Mouse (Mus musculus) midbrain, embryonic 10.5 days (tissue): Measurements from ENCODE around the gene Gnat2. TPM values are rescaled to one million over a fixed set of nuclear protein-coding genes. Genes with fewer than 3 reads are reported as not detected.
A peak's percentile ranks its signal among the peaks of the same experiment; 100 is the strongest.

Source experiments
- DNase-seq: peaks from one replicate; pipeline ENCODE4 v3.0.0-alpha.2; 2017; ENCODE audit warnings: low spot score
- H3K27ac ChIP-seq: fragments of 300-500 bp; sonication (generic); replicated peaks from 2 replicates; pipeline ENCODE4 v1.5.1; 2016; ENCODE audit warnings: mild to moderate bottlenecking
- H3K27me3 ChIP-seq: fragments of 300-500 bp; sonication (generic); 2 replicates; pipeline ENCODE4 v1.6.1; 2016; ENCODE audit warnings: low read depth, mild to moderate bottlenecking; ENCODE audit not compliant: poor library complexity, severe bottlenecking
- H3K36me3 ChIP-seq: fragments of 300-500 bp; sonication (generic); 2 replicates; pipeline ENCODE4 v1.6.1; 2016; ENCODE audit warnings: mild to moderate bottlenecking, moderate library complexity
- H3K4me1 ChIP-seq: fragments of 300-500 bp; sonication (generic); 2 replicates; pipeline ENCODE4 v1.6.1; 2016
- H3K4me3 ChIP-seq: fragments of 300-500 bp; sonication (generic); 2 replicates; pipeline ENCODE4 v1.5.1; 2016; ENCODE audit warnings: mild to moderate bottlenecking, moderate library complexity
- H3K9me3 ChIP-seq: fragments of 300-500 bp; sonication (generic); replicated peaks from 2 replicates; pipeline ENCODE4 v1.6.1; 2016; ENCODE audit warnings: mild to moderate bottlenecking
- WGBS: fragments of 180-500 bp; shearing (Covaris S2); methylation state at CpG from one replicate; pipeline ENCODE4 v1.1.7; 2016; 5-methylcytosine and 5-hydroxymethylcytosine counted together
- polyA plus RNA-seq: library from polyadenylated mRNA; unstranded; fragments of >200 nt; fragmentation: Nextera tagmentation; extraction: Ambion mirVana; gene quantifications from 2 replicates; pipeline ENCODE4 v1.2.1, GENCODE M21; 2016

Gene Gnat2
- polyA plus RNA-seq, 1 experiment from 2014 or later = 1.5 TPM

GRCm38 (mm10) chr3:108087329-108087728, 5.3 kb upstream of the Gnat2 start:
- Histone ChIP-seq H3K27me3 (peaks cover 27% of the 10 kb centered on the region), H3K27ac (no peak overlapping the region), H3K9me3 (no peaks in the 10 kb centered on the region), H3K36me3 (no peaks in the 10 kb centered on the region), H3K4me1 (peaks cover 63% of the 10 kb centered on the region), H3K4me3 (no peak overlapping the region; the same call in 1 of the 2 replicates)
- WGBS = 80% methylated on average over 3 of the region's 3 CpGs
- DNase-seq = no peak

GRCm38 (mm10) chr3:108088842-108089380, 3.7 kb upstream of the Gnat2 start:
- H3K27me3 ChIP-seq = peaks cover 27% of the 10 kb centered on the region
- peaks cover 58% of the 10 kb centered on the region for H3K4me1 ChIP-seq
- no peaks in the 10 kb centered on the region for H3K36me3 ChIP-seq
- H3K4me3 ChIP-seq = no peak overlapping the region
- no peak for DNase-seq
- H3K27ac ChIP-seq = no peak overlapping the region
- no peaks in the 10 kb centered on the region for H3K9me3 ChIP-seq
- WGBS = 47% methylated on average over 5 of the region's 5 CpGs

GRCm38 (mm10) chr3:108089916-108090315, 2.7 kb upstream of the Gnat2 start:
- H3K27ac ChIP-seq = no peak overlapping the region
- no peaks in the 10 kb centered on the region for H3K36me3 ChIP-seq
- no peak for DNase-seq
- peaks cover 27% of the 10 kb centered on the region for H3K27me3 ChIP-seq
- no peaks in the 10 kb centered on the region for H3K9me3 ChIP-seq
- 56% methylated on average over 2 of the region's 2 CpGs for WGBS
- peaks cover 53% of the 10 kb centered on the region for H3K4me1 ChIP-seq
- no peak overlapping the region for H3K4me3 ChIP-seq

- peaks cover 47% of the 10 kb centered on the region for H3K4me1 ChIP-seq
- no peaks in the 10 kb centered on the region for H3K9me3 ChIP-seq
- H3K36me3 ChIP-seq = no peaks in the 10 kb centered on the region
- no peak for DNase-seq
- no peak overlapping the region for H3K4me3 ChIP-seq
- 88% methylated on average over 2 of the region's 2 CpGs for WGBS
- H3K27me3 ChIP-seq = peaks cover 27% of the 10 kb centered on the region
- H3K27ac ChIP-seq = no peak overlapping the region
These were observed 2.0 kb upstream of the Gnat2 start for GRCm38 (mm10) chr3:108090561-108090960.

- H3K9me3 ChIP-seq = no peaks in the 10 kb centered on the region
- H3K4me3 ChIP-seq = no peak overlapping the region
- H3K36me3 ChIP-seq = no peaks in the 10 kb centered on the region
- no peak for DNase-seq
- 80% methylated on average over 6 of the region's 6 CpGs for WGBS
- H3K27me3 ChIP-seq = peaks cover 27% of the 10 kb centered on the region
- peaks cover 32% of the 10 kb centered on the region for H3K4me1 ChIP-seq
- H3K27ac ChIP-seq = no peak overlapping the region
These were observed 559 bp upstream of the Gnat2 start for GRCm38 (mm10) chr3:108092030-108092429.

GRCm38 (mm10) chr3:108093306-108093705, 717 bp downstream of the Gnat2 start:
- Histone ChIP-seq H3K27me3 (peaks cover 22% of the 10 kb centered on the region; the same call in 1 of the 2 replicates), H3K27ac (no peak overlapping the region), H3K9me3 (no peaks in the 10 kb centered on the region), H3K36me3 (no peaks in the 10 kb centered on the region), H3K4me3 (no peak overlapping the region), H3K4me1 (peaks cover 28% of the 10 kb centered on the region)
- 58% methylated on average over 6 of the region's 6 CpGs for WGBS
- no peak for DNase-seq

- Histone ChIP-seq H3K4me1 (peaks cover 22% of the 10 kb centered on the region), H3K9me3 (no peaks in the 10 kb centered on the region), H3K27me3 (peaks cover 17% of the 10 kb centered on the region; the same call in 1 of the 2 replicates), H3K27ac (no peak overlapping the region), H3K4me3 (no peak overlapping the region), H3K36me3 (no peaks in the 10 kb centered on the region)
- WGBS = 68% methylated on average over 1 of the region's 1 CpGs
- no peak for DNase-seq
These were observed 1.6 kb downstream of the Gnat2 start for GRCm38 (mm10) chr3:108094146-108094545.

GRCm38 (mm10) chr3:108094976-108095760, 2.6 kb downstream of the Gnat2 start:
- 94% methylated on average over 12 of the region's 12 CpGs for WGBS
- Histone ChIP-seq H3K9me3 (no peaks in the 10 kb centered on the region), H3K27ac (no peak overlapping the region), H3K36me3 (no peaks in the 10 kb centered on the region), H3K4me1 (peaks cover 16% of the 10 kb centered on the region), H3K27me3 (0 out of 2 replicates have a peak, but pooled peaks cover 7% of the 10 kb centered on the region), H3K4me3 (no peak overlapping the region)
- DNase-seq = no peak

GRCm38 (mm10) chr3:108096226-108096625, 3.6 kb downstream of the Gnat2 start:
- Histone ChIP-seq H3K4me3 (no peak overlapping the region), H3K4me1 (peaks cover 16% of the 10 kb centered on the region), H3K27ac (0 out of 2 replicates have a peak overlapping the region, but pooled peaks have one; percentile 33), H3K27me3 (0 out of 2 replicates have a peak, but pooled peaks cover 5% of the 10 kb centered on the region), H3K36me3 (no peaks in the 10 kb centered on the region), H3K9me3 (no peaks in the 10 kb centered on the region)
- WGBS = 77% methylated on average over 8 of the region's 8 CpGs
- DNase-seq = no peak

GRCm38 (mm10) chr3:108096726-108097125, 4.1 kb downstream of the Gnat2 start:
- WGBS = 91% methylated on average over 10 of the region's 10 CpGs
- H3K36me3 ChIP-seq = no peaks in the 10 kb centered on the region
- peak overlapping the region; percentile 46; the same call in 1 of the 2 replicates for H3K27ac ChIP-seq
- peaks cover 16% of the 10 kb centered on the region for H3K4me1 ChIP-seq
- 0 out of 2 replicates have a peak, but pooled peaks cover 4% of the 10 kb centered on the region for H3K27me3 ChIP-seq
- no peak for DNase-seq
- H3K9me3 ChIP-seq = no peaks in the 10 kb centered on the region
- no peak overlapping the region for H3K4me3 ChIP-seq

- Histone ChIP-seq H3K27ac (no peak overlapping the region), H3K27me3 (no peaks in the 10 kb centered on the region), H3K36me3 (no peaks in the 10 kb centered on the region), H3K4me3 (no peak overlapping the region), H3K9me3 (no peaks in the 10 kb centered on the region), H3K4me1 (peaks cover 16% of the 10 kb centered on the region)
- WGBS = 90% methylated on average over 8 of the region's 8 CpGs
- no peak for DNase-seq
These were observed 5.1 kb downstream of the Gnat2 start for GRCm38 (mm10) chr3:108097656-108098055.

GRCm38 (mm10) chr3:108098316-108098715, 5.7 kb downstream of the Gnat2 start:
- Histone ChIP-seq H3K27me3 (no peaks in the 10 kb centered on the region), H3K36me3 (no peaks in the 10 kb centered on the region), H3K4me3 (no peak overlapping the region), H3K9me3 (no peaks in the 10 kb centered on the region), H3K27ac (no peak overlapping the region), H3K4me1 (peaks cover 10% of the 10 kb centered on the region; the same call in 1 of the 2 replicates)
- WGBS = 83% methylated on average over 6 of the region's 6 CpGs
- no peak for DNase-seq

- H3K27me3 ChIP-seq = no peaks in the 10 kb centered on the region
- no peak overlapping the region for H3K27ac ChIP-seq
- no peaks in the 10 kb centered on the region for H3K9me3 ChIP-seq
- no peak for DNase-seq
- WGBS = 71% methylated on average over 3 of the region's 3 CpGs
- H3K36me3 ChIP-seq = peaks cover 11% of the 10 kb centered on the region
- H3K4me1 ChIP-seq = no peaks in the 10 kb centered on the region
- H3K4me3 ChIP-seq = no peak overlapping the region
These were observed 9.0 kb downstream of the Gnat2 start for GRCm38 (mm10) chr3:108101594-108101993.
